Mouse (Mus musculus) heart, embryonic 13.5 days (tissue): ENCODE data around the gene Mcat. TPM values are rescaled to one million over a fixed set of nuclear protein-coding genes. Genes with fewer than 3 reads are reported as not detected.
A peak's percentile ranks its signal among the peaks of the same experiment; 100 is the strongest.

ENCODE experiments used
- ATAC-seq: fragments of 200-750 bp; cut with Nextera tagmentation; 2 replicates; pipeline ENCODE4 v1.8.0; 2017; ENCODE audit warnings: moderate TSS enrichment; ENCODE audit not compliant: insufficient number of reproducible peaks, low FRiP score, low TSS enrichment; ENCODE audit errors: extremely low read depth
- H3K27ac ChIP-seq: fragments of 300-500 bp; sonication (generic); replicated peaks from 2 replicates; pipeline ENCODE4 v1.5.1; 2015; ENCODE audit warnings: moderate library complexity, mild to moderate bottlenecking, inconsistent platforms
- H3K27me3 ChIP-seq: fragments of 300-500 bp; sonication (generic); replicated peaks from 2 replicates; pipeline ENCODE4 v1.6.1; 2015; ENCODE audit warnings: mild to moderate bottlenecking, inconsistent platforms
- H3K36me3 ChIP-seq: fragments of 300-500 bp; sonication (generic); 2 replicates; pipeline ENCODE4 v1.6.1; 2015; ENCODE audit warnings: mild to moderate bottlenecking, inconsistent platforms
- H3K4me1 ChIP-seq: fragments of 300-500 bp; sonication (generic); 2 replicates; pipeline ENCODE4 v1.6.1; 2015; ENCODE audit warnings: inconsistent platforms
- H3K4me2 ChIP-seq: fragments of 300-500 bp; sonication (generic); 2 replicates; pipeline ENCODE4 v1.6.1; 2015; ENCODE audit warnings: inconsistent platforms, mild to moderate bottlenecking, moderate library complexity
- H3K4me3 ChIP-seq: fragments of 300-500 bp; sonication (generic); 2 replicates; pipeline ENCODE4 v1.5.1; 2015; ENCODE audit warnings: moderate library complexity, mild to moderate bottlenecking, inconsistent platforms
- H3K9ac ChIP-seq: fragments of 300-500 bp; sonication (generic); 2 replicates; pipeline ENCODE4 v1.6.1; 2015; ENCODE audit warnings: inconsistent platforms, mild to moderate bottlenecking, moderate library complexity
- H3K9me3 ChIP-seq: fragments of 300-500 bp; sonication (generic); 2 replicates; pipeline ENCODE4 v1.6.1; 2016; ENCODE audit warnings: inconsistent platforms
- WGBS: fragments of 180-500 bp; shearing (Covaris S2); methylation state at CpG from one replicate; pipeline ENCODE4 v1.1.7; 2015; ENCODE audit warnings: mixed read lengths; 5-methylcytosine and 5-hydroxymethylcytosine counted together
- polyA plus RNA-seq: library from polyadenylated mRNA; unstranded; fragments of >200 nt; fragmentation: Nextera tagmentation; extraction: Ambion mirVana; gene quantifications from 2 replicates; pipeline ENCODE4 v1.2.1, GENCODE M21; 2015

Gene Mcat
- 29.6 and 32.6 TPM in 2 replicates for polyA plus RNA-seq

- peak; percentile 62; the same call in 1 of the 2 replicates for ATAC-seq
- H3K27me3 ChIP-seq: no peaks in the 10 kb centered on the region
- H3K4me1 ChIP-seq: peaks cover 19% of the 10 kb centered on the region
- peak within 1 kb of the TSS; percentile 98 for H3K4me2 ChIP-seq
- under 1% methylated on average over 28 of the region's 28 CpGs for WGBS
- peak within 1 kb of the TSS; percentile 88 for H3K9ac ChIP-seq
- H3K4me3 ChIP-seq: peak within 1 kb of the TSS; percentile 69
- H3K36me3 ChIP-seq: no peaks in the 10 kb centered on the region
- peak within 1 kb of the TSS; percentile 80 for H3K27ac ChIP-seq
- H3K9me3 ChIP-seq: no peaks in the 10 kb centered on the region
These were observed at the start of gene Mcat, which contains the start of gene Tspo for GRCm38 (mm10) chr15:83563327-83563856. Gene Mcat (minus strand): TSS chr15:83563787. Gene Tspo (plus strand): TSS chr15:83563592.

- no peak overlapping the region for H3K4me2 ChIP-seq
- no peak for ATAC-seq
- H3K9me3 ChIP-seq: no peaks in the 10 kb centered on the region
- 0 out of 2 replicates have a peak overlapping the region, but pooled peaks have one; percentile 33 for H3K9ac ChIP-seq
- H3K27me3 ChIP-seq: 0 out of 2 replicates have a peak, but pooled peaks cover 2% of the 10 kb centered on the region
- 0 out of 2 replicates have a peak, but pooled peaks cover 6% of the 10 kb centered on the region for H3K36me3 ChIP-seq
- H3K4me3 ChIP-seq: no peak overlapping the region
- H3K4me1 ChIP-seq: peaks cover 16% of the 10 kb centered on the region
- 40% methylated on average over 15 of the region's 15 CpGs for WGBS
- H3K27ac ChIP-seq: no peak overlapping the region
These were observed 43.7 kb upstream of the Mcat start for GRCm38 (mm10) chr15:83607115-83607802.

GRCm38 (mm10) chr15:83606700-83607099, 43.1 kb upstream of the Mcat start:
- H3K27me3 ChIP-seq: 0 out of 2 replicates have a peak, but pooled peaks cover 2% of the 10 kb centered on the region
- no peak overlapping the region for H3K4me2 ChIP-seq
- H3K4me3 ChIP-seq: no peak overlapping the region
- 84% methylated on average over 8 of the region's 8 CpGs for WGBS
- 0 out of 2 replicates have a peak overlapping the region, but pooled peaks have one; percentile 33 for H3K9ac ChIP-seq
- peaks cover 16% of the 10 kb centered on the region for H3K4me1 ChIP-seq
- H3K36me3 ChIP-seq: 0 out of 2 replicates have a peak, but pooled peaks cover 1% of the 10 kb centered on the region
- no peak overlapping the region for H3K27ac ChIP-seq
- no peaks in the 10 kb centered on the region for H3K9me3 ChIP-seq
- no peak for ATAC-seq

- Histone ChIP-seq H3K27me3 (0 out of 2 replicates have a peak, but pooled peaks cover 2% of the 10 kb centered on the region), H3K36me3 (no peaks in the 10 kb centered on the region), H3K4me1 (peaks cover 16% of the 10 kb centered on the region), H3K27ac (no peak overlapping the region), H3K9ac (peak overlapping the region; percentile 2; the same call in 1 of the 2 replicates), H3K4me2 (no peak overlapping the region), H3K9me3 (no peaks in the 10 kb centered on the region), H3K4me3 (no peak overlapping the region)
- 73% methylated on average over 11 of the region's 11 CpGs for WGBS
- ATAC-seq: no peak
These were observed 42.6 kb upstream of the Mcat start for GRCm38 (mm10) chr15:83606216-83606615.

GRCm38 (mm10) chr15:83603426-83603825, 39.8 kb upstream of the Mcat start:
- H3K27me3 ChIP-seq: 0 out of 2 replicates have a peak, but pooled peaks cover 2% of the 10 kb centered on the region
- H3K4me3 ChIP-seq: no peak overlapping the region
- H3K36me3 ChIP-seq: no peaks in the 10 kb centered on the region
- H3K9me3 ChIP-seq: no peaks in the 10 kb centered on the region
- no peak overlapping the region for H3K4me2 ChIP-seq
- 89% methylated on average over 7 of the region's 7 CpGs for WGBS
- no peak overlapping the region for H3K9ac ChIP-seq
- no peak overlapping the region for H3K27ac ChIP-seq
- ATAC-seq: no peak
- H3K4me1 ChIP-seq: peaks cover 16% of the 10 kb centered on the region

- Histone ChIP-seq H3K27ac (no peak overlapping the region), H3K9me3 (no peaks in the 10 kb centered on the region), H3K4me3 (no peak overlapping the region), H3K4me2 (no peak overlapping the region), H3K9ac (no peak overlapping the region), H3K27me3 (0 out of 2 replicates have a peak, but pooled peaks cover 2% of the 10 kb centered on the region), H3K36me3 (no peaks in the 10 kb centered on the region), H3K4me1 (peaks cover 16% of the 10 kb centered on the region)
- WGBS: 89% methylated on average over 1 of the region's 1 CpGs
- ATAC-seq: no peak
These were observed 39.4 kb upstream of the Mcat start for GRCm38 (mm10) chr15:83603046-83603396.

GRCm38 (mm10) chr15:83602372-83603045, 38.9 kb upstream of the Mcat start:
- no peaks in the 10 kb centered on the region for H3K36me3 ChIP-seq
- 0 out of 2 replicates have a peak, but pooled peaks cover 2% of the 10 kb centered on the region for H3K27me3 ChIP-seq
- no peak overlapping the region for H3K27ac ChIP-seq
- WGBS: 73% methylated on average over 13 of the region's 13 CpGs
- H3K9ac ChIP-seq: no peak overlapping the region
- H3K4me3 ChIP-seq: no peak overlapping the region
- H3K9me3 ChIP-seq: no peaks in the 10 kb centered on the region
- no peak overlapping the region for H3K4me2 ChIP-seq
- ATAC-seq: no peak
- H3K4me1 ChIP-seq: peaks cover 16% of the 10 kb centered on the region

GRCm38 (mm10) chr15:83601185-83601584, 37.6 kb upstream of the Mcat start:
- Histone ChIP-seq H3K27me3 (no peaks in the 10 kb centered on the region), H3K9ac (no peak overlapping the region), H3K4me3 (no peak overlapping the region), H3K9me3 (no peaks in the 10 kb centered on the region), H3K4me2 (no peak overlapping the region), H3K4me1 (peaks cover 5% of the 10 kb centered on the region), H3K36me3 (no peaks in the 10 kb centered on the region), H3K27ac (no peak overlapping the region)
- no peak for ATAC-seq
- 64% methylated on average over 4 of the region's 4 CpGs for WGBS

- ATAC-seq: no peak
- Histone ChIP-seq H3K27me3 (no peaks in the 10 kb centered on the region), H3K4me1 (peaks cover 35% of the 10 kb centered on the region), H3K9me3 (no peaks in the 10 kb centered on the region), H3K9ac (no peak overlapping the region), H3K27ac (no peak overlapping the region), H3K4me3 (no peak overlapping the region), H3K4me2 (no peak overlapping the region), H3K36me3 (no peaks in the 10 kb centered on the region)
- 84% methylated on average over 4 of the region's 4 CpGs for WGBS
These were observed 33.2 kb upstream of the Mcat start for GRCm38 (mm10) chr15:83596833-83597232.

- no peak overlapping the region for H3K27ac ChIP-seq
- H3K4me2 ChIP-seq: peak overlapping the region; percentile 83
- H3K9me3 ChIP-seq: no peaks in the 10 kb centered on the region
- H3K4me3 ChIP-seq: peak overlapping the region; percentile 80
- 33% methylated on average over 7 of the region's 7 CpGs for WGBS
- peaks cover 4% of the 10 kb centered on the region; the same call in 1 of the 2 replicates for H3K36me3 ChIP-seq
- H3K9ac ChIP-seq: peak overlapping the region; percentile 87
- no peak for ATAC-seq
- H3K4me1 ChIP-seq: peaks cover 42% of the 10 kb centered on the region
- no peaks in the 10 kb centered on the region for H3K27me3 ChIP-seq
These were observed 31.8 kb upstream of the Mcat start for GRCm38 (mm10) chr15:83595364-83595711.
